Mouse (Mus musculus): ENCODE data around the gene Sgsm1. TPM values are rescaled to one million over a fixed set of nuclear protein-coding genes. Genes with fewer than 3 reads are reported as not detected.

The Sgsm1 gene
- polyA plus RNA-seq, 1 experiment = 3.5 TPM

GRCm38 (mm10) chr5:113270043-113270442 is 40.5 kb downstream of the Sgsm1 start:
- TF ChIP-seq CTCF (conservative IDR thresholded peaks at IDR 0.05; ENCODE audit: insufficient read depth, insufficient read length, low read depth, low read length) (no peak), POLR2A (IDR thresholded peaks at IDR 0.05; ENCODE audit: low read depth, low read length) (no peak)
- Histone ChIP-seq H3K27ac (ENCODE audit: insufficient read depth, low read depth, low read length) (no peak overlapping the region), H3K4me3 (ENCODE audit: insufficient read depth, low read depth, low read length) (no peak overlapping the region), H3K4me1 (ENCODE audit: control insufficient read depth, insufficient read depth, low read length) (no peaks in the 10 kb centered on the region), H3K27me3 (replicated peaks; ENCODE audit: control insufficient read depth, insufficient read depth, low read length) (no peaks in the 10 kb centered on the region), H3K36me3 (ENCODE audit: control insufficient read depth, insufficient read depth, low read length) (no peaks in the 10 kb centered on the region)
- WGBS = 87% methylated on average over 3 of the region's 3 CpGs
- no peak for DNase-seq

- Histone ChIP-seq H3K27me3 (replicated peaks; ENCODE audit: control insufficient read depth, insufficient read depth, low read length) (no peaks in the 10 kb centered on the region), H3K36me3 (ENCODE audit: control insufficient read depth, insufficient read depth, low read length) (no peaks in the 10 kb centered on the region), H3K27ac (ENCODE audit: insufficient read depth, low read depth, low read length) (no peak overlapping the region), H3K4me3 (ENCODE audit: insufficient read depth, low read depth, low read length) (no peak overlapping the region), H3K4me1 (ENCODE audit: control insufficient read depth, insufficient read depth, low read length) (no peaks in the 10 kb centered on the region)
- no peak for DNase-seq
- TF ChIP-seq CTCF (conservative IDR thresholded peaks at IDR 0.05; ENCODE audit: insufficient read depth, insufficient read length, low read depth, low read length) (no peak), POLR2A (IDR thresholded peaks at IDR 0.05; ENCODE audit: low read depth, low read length) (no peak)
These were observed 42.3 kb downstream of the Sgsm1 start for GRCm38 (mm10) chr5:113268246-113268645.

- H3K27me3 ChIP-seq (replicated peaks; ENCODE audit: control insufficient read depth, insufficient read depth, low read length) = no peaks in the 10 kb centered on the region
- DNase-seq = no peak
- no peak overlapping the region for H3K27ac ChIP-seq (ENCODE audit: insufficient read depth, low read depth, low read length)
- H3K4me1 ChIP-seq (ENCODE audit: control insufficient read depth, insufficient read depth, low read length) = no peaks in the 10 kb centered on the region
- no peak overlapping the region for H3K4me3 ChIP-seq (ENCODE audit: insufficient read depth, low read depth, low read length)
- no peak for TF ChIP-seq CTCF (conservative IDR thresholded peaks at IDR 0.05; ENCODE audit: insufficient read depth, insufficient read length, low read depth, low read length)
- no peak for TF ChIP-seq POLR2A (IDR thresholded peaks at IDR 0.05; ENCODE audit: low read depth, low read length)
- no peaks in the 10 kb centered on the region for H3K36me3 ChIP-seq (ENCODE audit: control insufficient read depth, insufficient read depth, low read length)
- 81% methylated on average over 8 of the region's 8 CpGs for WGBS
These were observed 44.9 kb downstream of the Sgsm1 start for GRCm38 (mm10) chr5:113265637-113266036.

GRCm38 (mm10) chr5:113250806-113251205 is 59.8 kb downstream of the Sgsm1 start:
- Histone ChIP-seq H3K4me3 (ENCODE audit: insufficient read depth, low read depth, low read length) (no peak overlapping the region), H3K27me3 (replicated peaks; ENCODE audit: control insufficient read depth, insufficient read depth, low read length) (no peaks in the 10 kb centered on the region), H3K27ac (ENCODE audit: insufficient read depth, low read depth, low read length) (no peak overlapping the region), H3K36me3 (ENCODE audit: control insufficient read depth, insufficient read depth, low read length) (no peaks in the 10 kb centered on the region), H3K4me1 (ENCODE audit: control insufficient read depth, insufficient read depth, low read length) (no peaks in the 10 kb centered on the region)
- 96% methylated on average over 11 of the region's 11 CpGs for WGBS
- DNase-seq = no peak
- TF ChIP-seq CTCF (conservative IDR thresholded peaks at IDR 0.05; ENCODE audit: insufficient read depth, insufficient read length, low read depth, low read length) (no peak), POLR2A (IDR thresholded peaks at IDR 0.05; ENCODE audit: low read depth, low read length) (no peak)

- Histone ChIP-seq H3K36me3 (ENCODE audit: control insufficient read depth, insufficient read depth, low read length) (no peaks in the 10 kb centered on the region), H3K4me3 (ENCODE audit: insufficient read depth, low read depth, low read length) (no peak overlapping the region), H3K27me3 (replicated peaks; ENCODE audit: control insufficient read depth, insufficient read depth, low read length) (no peaks in the 10 kb centered on the region), H3K4me1 (ENCODE audit: control insufficient read depth, insufficient read depth, low read length) (no peaks in the 10 kb centered on the region), H3K27ac (ENCODE audit: insufficient read depth, low read depth, low read length) (no peak overlapping the region)
- DNase-seq = no peak
- 73% methylated on average over 8 of the region's 8 CpGs for WGBS
- no peak for TF ChIP-seq CTCF (conservative IDR thresholded peaks at IDR 0.05; ENCODE audit: insufficient read depth, insufficient read length, low read depth, low read length)
- TF ChIP-seq POLR2A (IDR thresholded peaks at IDR 0.05; ENCODE audit: low read depth, low read length) = no peak
These were observed 61.2 kb downstream of the Sgsm1 start for GRCm38 (mm10) chr5:113249263-113249930.

GRCm38 (mm10) chr5:113230196-113230595 is 80.4 kb downstream of the Sgsm1 start:
- 54% methylated on average over 5 of the region's 5 CpGs for WGBS
- Histone ChIP-seq H3K36me3 (ENCODE audit: control insufficient read depth, insufficient read depth, low read length) (no peaks in the 10 kb centered on the region), H3K27ac (ENCODE audit: insufficient read depth, low read depth, low read length) (no peak overlapping the region), H3K4me1 (ENCODE audit: control insufficient read depth, insufficient read depth, low read length) (peaks cover 4% of the 10 kb centered on the region; the same call in 1 of the 2 replicates), H3K27me3 (replicated peaks; ENCODE audit: control insufficient read depth, insufficient read depth, low read length) (no peaks in the 10 kb centered on the region), H3K4me3 (ENCODE audit: insufficient read depth, low read depth, low read length) (no peak overlapping the region)
- no peak for TF ChIP-seq POLR2A (IDR thresholded peaks at IDR 0.05; ENCODE audit: low read depth, low read length)
- no peak for TF ChIP-seq CTCF (conservative IDR thresholded peaks at IDR 0.05; ENCODE audit: insufficient read depth, insufficient read length, low read depth, low read length)
- DNase-seq = peak; percentile 7

- H3K4me1 ChIP-seq (ENCODE audit: control insufficient read depth, insufficient read depth, low read length) = peaks cover 4% of the 10 kb centered on the region; the same call in 1 of the 2 replicates
- H3K27ac ChIP-seq (ENCODE audit: insufficient read depth, low read depth, low read length) = peak within 1 kb of the TSS; percentile 10
- peak; percentile 92 for DNase-seq
- no peaks in the 10 kb centered on the region for H3K27me3 ChIP-seq (replicated peaks; ENCODE audit: control insufficient read depth, insufficient read depth, low read length)
- peak; percentile 96 for TF ChIP-seq CTCF (conservative IDR thresholded peaks at IDR 0.05; ENCODE audit: insufficient read depth, insufficient read length, low read depth, low read length)
- no peak for TF ChIP-seq POLR2A (IDR thresholded peaks at IDR 0.05; ENCODE audit: low read depth, low read length)
- under 1% methylated on average over 13 of the region's 13 CpGs for WGBS
- H3K36me3 ChIP-seq (ENCODE audit: control insufficient read depth, insufficient read depth, low read length) = no peaks in the 10 kb centered on the region
- no peak within 1 kb of the TSS for H3K4me3 ChIP-seq (ENCODE audit: insufficient read depth, low read depth, low read length)
These were observed 83.9 kb downstream of the Sgsm1 start, which contains the start of gene Tmem211 for GRCm38 (mm10) chr5:113226632-113227102. Gene Tmem211, plus strand, starts transcription at chr5:113226909.
